Mouse (Mus musculus): ENCODE measurements around the gene Tcte1. TPM values are rescaled to one million over a fixed set of nuclear protein-coding genes. Genes with fewer than 3 reads are reported as not detected.

Tcte1 gene
- total RNA-seq, 2 experiments from 2014 or later, result not detected

DNA sequence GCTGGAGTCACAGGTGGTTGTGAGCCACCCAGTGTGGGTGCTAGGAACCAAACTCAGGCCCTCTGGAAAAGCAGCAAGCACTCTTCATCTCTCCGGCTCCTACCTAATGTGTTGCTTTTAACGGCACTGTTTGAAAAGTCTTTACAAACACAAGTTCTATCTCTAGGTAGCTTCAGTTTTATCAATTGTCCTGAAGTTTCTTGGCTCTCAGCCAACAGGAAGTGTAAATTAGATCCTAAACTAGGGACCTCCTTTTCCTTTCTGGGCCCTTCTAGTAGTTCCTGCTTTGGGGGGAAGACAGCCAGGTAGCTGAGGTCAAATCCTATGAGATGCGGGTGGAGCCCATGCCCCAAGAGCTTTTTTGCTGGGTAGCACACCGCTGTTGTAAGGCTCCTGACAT is 12.4 kb upstream of the Tcte1 start:
- DNase-seq, result no peak
- intact Hi-C loops (cut with DNase I), result no loop called here

DNA sequence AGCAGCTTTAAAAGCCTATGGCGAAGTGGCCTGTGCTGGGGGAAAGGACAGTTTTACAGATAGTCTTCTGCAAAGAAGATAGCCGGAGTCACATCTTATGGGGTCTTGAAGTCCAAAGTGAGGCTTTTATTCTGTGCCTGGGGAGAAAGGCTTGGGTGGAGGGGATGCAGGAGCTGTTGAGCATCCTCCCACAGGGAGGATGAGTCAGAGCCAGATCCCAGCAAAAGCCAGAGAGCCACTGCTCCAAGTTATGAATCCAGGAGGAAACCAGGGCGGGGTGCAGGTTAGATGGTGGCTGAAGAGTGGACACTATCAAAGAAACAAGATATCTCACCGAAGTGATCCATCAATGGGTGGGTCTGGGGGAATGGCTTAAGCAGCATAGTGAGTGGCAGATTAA is 11.5 kb upstream of the Tcte1 start:
- intact Hi-C loops (cut with DNase I), result no loop called here

DNA sequence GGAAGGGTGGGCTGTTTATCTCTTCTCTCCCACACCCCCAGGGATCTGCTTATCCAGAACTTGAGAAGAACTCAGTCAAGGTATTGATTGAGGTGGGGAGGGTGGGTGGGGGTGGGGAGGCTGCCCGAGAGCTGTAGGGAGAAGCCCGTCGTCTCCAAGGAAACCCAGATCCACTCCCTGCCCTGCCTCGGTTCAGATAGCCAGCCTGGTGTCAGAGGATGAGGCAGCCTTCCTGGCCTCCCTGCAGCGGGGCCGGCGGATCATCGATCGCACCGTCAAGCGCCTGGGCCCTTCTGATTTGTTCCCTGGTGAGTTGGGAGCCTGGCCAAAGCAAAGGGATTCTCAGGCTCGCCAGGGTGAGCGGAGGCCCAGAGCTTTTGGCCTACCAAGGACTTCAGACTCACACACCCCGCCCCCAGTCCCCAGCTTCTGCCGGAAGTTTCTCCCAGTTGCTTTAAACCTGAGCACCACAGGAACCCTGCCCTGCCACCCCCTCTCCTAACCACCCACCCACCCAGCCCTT is 8.0 kb upstream of the Tcte1 start:
- DNase-seq, result no peak
- intact Hi-C loops (cut with DNase I), result loop anchor here (5.0 kb wide), 1 partner anchor 127 kb away; no protein-coding TSS in a partner anchor

More for the DNA sequence above, 11.5 kb upstream of the Tcte1 start:
- no peak for DNase-seq

DNA sequence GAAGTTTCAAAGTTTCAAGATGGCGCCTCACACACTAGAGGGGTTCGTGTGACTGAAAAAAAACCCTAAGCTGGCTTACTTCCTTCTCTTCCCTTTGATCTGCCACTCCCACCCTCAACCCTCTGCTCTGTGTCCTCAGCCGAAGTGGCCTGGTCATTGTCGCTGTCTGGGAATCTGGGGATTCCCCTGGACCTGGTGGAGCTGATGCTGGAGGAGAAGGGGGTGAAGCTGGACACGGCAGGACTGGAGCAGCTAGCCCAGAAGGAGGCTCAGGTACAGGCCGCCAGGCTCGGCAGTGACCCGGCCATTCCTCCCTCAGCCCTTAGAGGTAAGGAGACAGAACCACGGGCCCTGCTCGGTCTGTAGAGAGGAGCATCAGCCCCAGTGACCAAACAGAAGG is 7.4 kb upstream of the Tcte1 start:
- DNase-seq, result no peak
- intact Hi-C loops (cut with DNase I), result loop anchor here (2.0 to 5.0 kb wide), 2 partner anchors 37 to 126 kb away; no protein-coding TSS in a partner anchor

DNA sequence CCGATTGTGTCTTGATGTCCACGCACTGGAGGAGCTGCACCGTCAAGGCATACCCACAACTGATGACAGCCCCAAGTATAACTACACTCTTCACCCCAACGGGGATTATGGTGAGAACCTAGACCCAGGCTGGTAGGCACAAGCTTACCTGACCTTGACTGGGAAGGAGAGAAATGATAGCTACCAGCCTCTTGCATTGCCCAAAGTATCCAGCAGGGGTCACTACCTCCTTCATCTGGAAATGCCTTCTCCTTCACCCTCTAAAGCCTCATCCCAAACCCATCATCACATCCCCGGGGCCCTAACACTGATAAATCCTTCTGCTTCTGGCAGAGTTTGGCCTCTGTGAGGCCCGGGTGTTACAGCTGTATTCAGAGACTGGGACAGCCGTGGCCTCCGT is 6.7 kb upstream of the Tcte1 start:
- peak; percentile 58 to 61 for DNase-seq
- intact Hi-C loops (cut with DNase I), result loop anchor here (2.0 to 5.0 kb wide), 2 partner anchors 36 to 126 kb away; no protein-coding TSS in a partner anchor

DNA sequence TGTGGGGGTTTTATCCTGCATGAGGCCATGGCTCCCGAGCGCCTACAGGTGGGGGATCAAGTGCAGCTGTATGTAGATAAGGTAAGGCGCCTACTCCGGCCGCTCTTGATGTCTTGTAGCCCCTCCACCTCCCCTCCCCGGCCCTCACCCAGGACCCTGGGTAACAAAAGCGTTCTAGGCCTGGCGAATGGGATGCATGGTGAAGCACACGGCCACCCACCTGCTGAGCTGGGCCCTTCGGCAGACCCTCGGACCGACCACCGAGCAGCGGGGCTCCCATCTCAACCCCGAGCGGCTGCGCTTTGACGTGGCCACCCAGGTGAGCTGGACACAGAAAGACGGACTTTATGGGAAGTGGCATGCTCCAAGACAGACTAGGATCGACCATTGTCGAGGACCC is 6.1 kb upstream of the Tcte1 start:
- intact Hi-C loops (cut with DNase I), result loop anchor here (2.0 to 5.0 kb wide), 2 partner anchors 36 to 125 kb away; no protein-coding TSS in a partner anchor

DNA sequence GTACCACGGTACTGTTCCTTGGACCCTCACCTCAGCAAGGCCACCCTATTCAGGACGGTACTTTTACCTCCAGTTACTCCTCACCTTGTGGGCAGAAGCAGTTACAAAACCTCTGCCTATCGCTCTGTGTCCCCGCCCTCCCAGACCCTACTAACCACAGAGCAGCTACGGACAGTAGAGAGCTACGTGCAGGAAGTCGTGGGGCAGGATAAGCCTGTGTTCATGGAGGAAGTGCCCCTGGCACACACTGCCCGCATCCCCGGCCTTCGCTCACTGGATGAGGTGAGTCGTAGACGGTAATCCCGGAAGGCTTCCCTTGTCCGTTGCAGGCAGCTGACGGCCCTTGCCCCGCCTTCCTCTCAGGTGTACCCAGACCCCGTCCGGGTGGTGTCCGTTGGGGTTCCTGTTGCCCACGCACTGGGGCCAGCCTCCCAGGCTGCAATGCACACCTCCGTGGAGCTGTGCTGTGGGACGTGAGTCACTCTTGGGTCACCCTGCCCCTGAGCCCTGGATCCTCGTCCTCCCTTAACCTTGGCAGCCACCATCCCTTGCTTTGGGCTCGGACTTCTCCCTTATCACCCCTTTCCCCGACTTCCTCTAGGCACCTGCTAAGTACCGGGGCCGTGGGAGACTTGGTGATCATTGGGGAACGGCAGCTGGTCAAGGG is 5.6 kb upstream of the Tcte1 start:
- intact Hi-C loops (cut with DNase I), result loop anchor here (2.0 to 5.0 kb wide), 2 partner anchors 35 to 125 kb away; no protein-coding TSS in a partner anchor
- no peak for DNase-seq

More for the DNA sequence above, 6.1 kb upstream of the Tcte1 start:
- DNase-seq, result no peak

DNA sequence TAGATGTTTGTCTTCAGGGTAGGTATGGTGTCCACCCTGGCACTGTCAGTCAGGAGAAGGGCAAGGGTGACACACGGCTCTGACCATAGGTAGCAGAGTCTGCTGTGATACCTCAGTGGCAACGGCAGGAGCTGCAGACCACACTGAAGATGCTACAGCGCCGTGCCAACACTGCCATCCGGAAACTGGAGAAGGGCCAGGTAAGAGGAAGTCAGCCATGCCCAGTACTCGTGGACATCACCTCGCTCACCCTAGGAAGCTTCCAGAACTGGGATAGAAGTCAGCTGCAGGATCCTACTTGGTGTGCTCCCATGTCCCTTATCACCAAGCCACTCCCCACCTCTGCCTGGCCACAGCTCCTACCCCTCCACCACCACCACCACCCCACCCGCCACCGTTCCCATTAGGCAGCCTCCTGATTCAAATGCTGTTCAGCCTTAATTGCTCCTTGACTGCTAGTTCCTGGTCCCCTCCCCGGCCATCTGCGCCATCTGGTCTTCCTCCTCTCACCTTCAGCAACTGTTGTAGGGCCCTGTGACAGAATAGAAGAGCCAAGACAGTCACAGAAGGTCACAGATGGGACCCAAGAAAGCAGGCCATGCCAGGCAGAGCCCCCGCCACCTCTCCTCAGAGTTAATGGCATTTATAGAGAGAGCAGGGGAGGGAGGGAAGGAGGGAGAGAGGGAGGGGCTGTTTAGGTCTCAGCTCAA is 4.3 kb upstream of the Tcte1 start:
- intact Hi-C loops (cut with DNase I), result loop anchor here (5.0 kb wide), 1 partner anchor 123 kb away; no protein-coding TSS in a partner anchor
- no peak for DNase-seq

DNA sequence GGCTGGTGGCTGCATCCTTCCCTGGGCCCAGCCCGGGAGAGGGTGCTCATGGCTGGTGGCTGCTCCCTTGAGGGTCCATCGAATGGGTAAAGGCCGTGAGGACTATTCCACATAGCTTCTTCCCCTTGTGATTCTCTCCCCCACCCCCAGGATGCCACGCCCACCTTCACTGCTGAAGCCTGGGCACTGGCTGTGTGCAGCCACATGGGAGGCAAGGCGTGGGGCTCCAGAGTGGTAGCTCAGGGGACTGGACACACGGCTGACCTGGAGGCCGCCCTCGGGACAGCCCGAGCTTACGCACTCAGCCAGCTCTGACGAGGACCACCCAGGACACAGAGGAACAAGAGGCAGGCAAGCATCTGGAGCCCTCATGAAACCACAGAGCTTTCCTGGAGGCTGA is 3.1 kb upstream of the Tcte1 start:
- DNase-seq, result no peak
- intact Hi-C loops (cut with DNase I), result no loop called here

DNA sequence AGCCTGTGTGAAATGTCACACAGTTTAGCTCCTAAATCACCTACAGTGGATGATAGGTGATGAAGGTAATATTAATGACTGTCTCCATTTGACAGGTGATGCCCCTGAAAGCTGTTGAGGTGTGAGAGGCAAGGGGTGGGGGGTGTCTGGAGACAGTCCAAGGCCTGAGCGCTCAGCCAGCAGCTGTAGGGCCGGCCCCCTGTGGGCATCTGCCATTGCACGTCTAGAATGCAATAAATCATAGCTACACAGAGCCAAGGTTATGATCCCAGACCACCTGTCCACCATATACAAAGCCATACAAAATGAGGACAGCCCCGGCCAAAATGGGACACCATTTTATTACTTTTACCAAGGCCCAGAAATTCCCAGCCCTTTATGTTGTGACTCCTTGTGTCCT is 1.7 kb downstream of the Tcte1 start:
- intact Hi-C loops (cut with DNase I), result no loop called here

DNA sequence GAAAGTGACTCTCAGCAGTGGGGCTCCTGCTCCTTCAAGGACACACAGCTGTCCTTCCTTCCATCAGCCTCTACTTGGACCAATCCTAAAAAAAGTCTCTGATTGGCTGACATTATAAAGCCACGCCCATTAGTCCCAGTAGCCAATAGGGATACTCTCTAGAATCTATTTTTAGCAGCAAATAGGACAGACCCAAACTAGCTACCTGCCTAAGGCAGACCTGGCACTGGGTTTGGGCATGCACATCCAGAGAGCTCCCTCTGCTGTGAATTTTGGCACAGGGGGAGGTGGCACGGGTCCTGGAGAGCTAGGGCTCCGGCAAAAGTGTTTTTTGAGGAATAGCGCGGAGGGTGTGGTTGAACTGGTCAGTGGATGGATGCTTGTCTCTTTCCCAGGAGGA is 3.3 kb downstream of the Tcte1 start:
- DNase-seq, result no peak
- intact Hi-C loops (cut with DNase I), result no loop called here

More for the DNA sequence above, 1.7 kb downstream of the Tcte1 start:
- no peak for DNase-seq

DNA sequence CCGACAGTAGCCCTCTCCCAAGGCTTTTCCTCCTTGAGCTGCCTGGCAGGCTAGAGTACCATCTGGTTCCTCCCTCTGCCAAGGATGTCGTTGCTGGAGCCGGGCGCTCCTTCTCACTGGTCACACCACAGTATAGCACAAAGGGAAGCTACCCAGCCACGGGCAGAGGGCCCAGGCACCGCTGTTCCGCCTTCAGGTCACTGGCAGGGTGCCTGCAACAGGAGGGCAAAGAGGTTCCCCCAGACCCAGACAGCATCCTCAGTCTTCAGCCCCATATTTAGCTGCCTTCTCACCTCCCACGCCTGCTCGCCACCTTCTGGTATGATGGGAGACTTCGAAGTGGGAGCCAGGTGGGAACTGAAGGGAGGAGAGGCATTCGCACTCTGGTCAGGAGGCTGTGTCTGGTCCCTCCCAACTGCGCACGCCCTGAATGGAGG is 7.1 kb downstream of the Tcte1 start:
- no peak for DNase-seq
- intact Hi-C loops (cut with DNase I), result no loop called here

DNA sequence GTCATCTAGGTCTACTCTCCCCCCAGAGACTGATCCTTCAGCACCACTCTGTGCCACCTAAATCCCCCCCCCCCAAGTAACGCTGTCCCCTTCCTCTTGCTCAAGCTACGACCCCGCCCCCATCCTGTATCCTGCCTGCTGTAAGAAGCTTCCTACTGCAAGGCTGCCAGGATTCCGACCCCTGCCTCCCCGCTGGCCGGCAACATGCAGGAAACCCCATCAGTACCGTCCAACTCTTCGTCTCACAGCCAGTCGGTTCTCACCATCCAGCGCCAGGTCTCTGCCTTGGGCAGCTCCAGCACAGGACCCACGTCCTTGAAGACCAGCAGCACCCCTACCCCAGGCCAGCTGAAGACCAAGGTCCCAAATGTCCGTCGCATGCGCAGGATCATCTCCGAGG is 9.7 kb downstream of the Tcte1 start:
- DNase-seq, result no peak
- intact Hi-C loops (cut with DNase I), result no loop called here

DNA sequence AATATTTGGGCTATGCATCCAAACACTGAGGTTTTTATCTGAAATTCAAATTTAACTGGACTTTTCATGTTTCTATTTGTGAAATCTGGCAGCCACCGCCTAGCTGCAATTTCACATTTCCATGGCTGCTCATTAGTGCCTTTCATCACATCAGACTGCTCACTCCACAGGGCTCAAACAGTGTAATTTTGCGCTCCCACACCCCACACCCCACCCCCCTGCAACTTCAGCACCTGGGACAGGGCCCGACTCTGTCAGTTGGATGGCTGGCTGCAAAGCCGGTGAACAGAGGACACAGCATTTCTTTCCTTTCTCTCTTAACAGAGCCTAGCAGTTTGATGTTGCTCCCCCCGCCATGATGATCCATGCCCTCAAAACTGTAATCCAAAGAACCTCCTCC is 13.0 kb downstream of the Tcte1 start:
- DNase-seq, result no peak
- intact Hi-C loops (cut with DNase I), result no loop called here

DNA sequence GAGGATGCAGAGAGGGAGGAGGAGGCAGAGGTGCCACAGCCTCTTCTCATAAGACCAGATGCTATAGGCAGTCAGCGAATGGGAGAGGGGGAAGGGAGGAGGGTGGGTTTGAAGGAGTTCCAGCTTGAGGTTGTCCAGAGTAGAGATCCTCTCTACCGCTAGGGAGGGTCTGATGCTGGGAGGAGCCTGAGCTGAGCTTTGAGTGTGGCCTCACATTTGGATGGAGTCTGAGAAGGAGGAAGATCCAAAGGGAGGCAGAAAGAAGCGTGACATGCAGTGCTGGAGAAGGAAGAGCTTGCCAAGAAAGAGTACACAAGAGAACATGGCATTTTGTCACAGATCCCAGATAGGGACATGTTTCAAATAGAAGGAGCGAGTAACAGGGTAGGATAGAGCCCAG is 15.2 kb downstream of the Tcte1 start:
- intact Hi-C loops (cut with DNase I), result no loop called here
- no peak for DNase-seq

DNA sequence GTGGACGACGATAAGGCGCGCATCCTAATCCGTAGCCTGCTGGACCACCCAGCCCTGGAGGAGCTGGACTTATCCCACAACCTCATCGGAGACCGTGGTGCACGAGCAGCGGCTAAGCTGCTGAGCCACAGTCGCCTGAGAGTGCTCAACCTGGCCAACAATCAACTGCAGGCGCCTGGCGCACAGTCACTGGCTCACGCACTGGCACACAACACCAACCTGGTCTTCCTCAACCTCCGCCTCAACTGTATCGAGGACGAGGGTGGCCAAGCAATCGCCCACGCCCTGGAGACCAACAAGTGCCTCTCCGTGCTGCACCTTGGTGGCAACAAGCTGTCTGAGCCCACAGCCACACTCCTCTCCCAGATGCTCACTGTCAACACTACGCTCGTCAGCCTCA is 16.4 kb downstream of the Tcte1 start:
- DNase-seq, result no peak
- intact Hi-C loops (cut with DNase I), result no loop called here

DNA sequence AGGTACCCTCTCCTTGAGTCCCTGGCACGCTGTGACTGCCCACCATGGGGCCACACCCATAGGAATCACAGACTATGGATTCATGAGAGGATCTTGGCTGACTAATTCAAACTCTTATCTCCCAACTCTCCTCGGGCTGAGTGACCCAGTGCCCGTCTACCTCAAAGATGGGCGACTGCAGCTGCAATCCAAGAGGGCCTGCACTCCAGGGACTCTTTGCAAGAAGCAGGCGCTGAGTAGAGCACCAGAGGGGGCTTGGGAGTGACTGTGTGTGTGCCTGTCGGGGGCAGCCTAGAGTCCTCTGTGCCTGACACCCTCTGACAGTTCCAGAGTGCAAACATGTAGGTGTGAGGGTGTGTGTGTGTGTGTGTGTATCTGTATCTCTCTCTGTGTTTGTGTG is 18.9 kb downstream of the Tcte1 start:
- no peak for DNase-seq
- intact Hi-C loops (cut with DNase I), result no loop called here

DNA sequence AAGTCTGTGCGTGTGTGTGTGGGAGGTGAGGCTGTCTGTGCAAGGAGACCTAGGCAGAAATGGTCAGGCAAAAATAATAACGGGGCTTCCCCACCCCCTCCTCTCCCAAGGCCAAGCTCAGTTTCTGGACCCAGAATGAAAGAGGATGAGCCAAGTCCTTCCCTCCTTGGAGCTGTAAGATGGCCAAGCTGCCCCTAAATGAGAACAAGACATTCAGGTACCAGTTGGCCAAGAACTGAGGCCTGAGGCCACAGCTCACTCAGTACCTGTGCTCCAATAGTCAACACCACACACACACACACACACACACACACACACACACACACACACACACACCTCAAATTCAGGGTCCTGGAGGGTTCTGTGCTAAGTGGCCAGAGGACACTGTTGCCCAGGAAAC is 19.5 kb downstream of the Tcte1 start:
- intact Hi-C loops (cut with DNase I), result no loop called here
- DNase-seq, result no peak

DNA sequence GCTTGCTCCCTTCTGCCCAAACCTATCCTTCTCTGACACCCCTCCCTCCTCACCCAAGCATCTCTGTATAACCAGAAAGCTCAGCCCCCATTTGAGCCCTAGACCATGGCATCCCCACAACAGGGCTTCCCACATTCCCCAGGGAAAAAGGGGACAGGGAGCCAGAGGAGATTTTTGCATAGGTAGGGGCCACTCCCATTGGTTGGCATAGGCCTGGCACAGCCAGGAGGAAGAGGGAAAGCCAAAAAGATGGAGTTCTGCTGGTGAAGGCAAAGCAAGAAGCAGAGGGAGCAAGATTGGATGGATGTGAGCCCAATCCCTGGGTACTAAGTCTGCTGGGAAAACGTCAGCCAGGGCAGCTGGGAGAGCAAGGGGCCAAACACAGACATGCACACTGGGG is 19.9 kb downstream of the Tcte1 start:
- intact Hi-C loops (cut with DNase I), result no loop called here
- no peak for DNase-seq

DNA sequence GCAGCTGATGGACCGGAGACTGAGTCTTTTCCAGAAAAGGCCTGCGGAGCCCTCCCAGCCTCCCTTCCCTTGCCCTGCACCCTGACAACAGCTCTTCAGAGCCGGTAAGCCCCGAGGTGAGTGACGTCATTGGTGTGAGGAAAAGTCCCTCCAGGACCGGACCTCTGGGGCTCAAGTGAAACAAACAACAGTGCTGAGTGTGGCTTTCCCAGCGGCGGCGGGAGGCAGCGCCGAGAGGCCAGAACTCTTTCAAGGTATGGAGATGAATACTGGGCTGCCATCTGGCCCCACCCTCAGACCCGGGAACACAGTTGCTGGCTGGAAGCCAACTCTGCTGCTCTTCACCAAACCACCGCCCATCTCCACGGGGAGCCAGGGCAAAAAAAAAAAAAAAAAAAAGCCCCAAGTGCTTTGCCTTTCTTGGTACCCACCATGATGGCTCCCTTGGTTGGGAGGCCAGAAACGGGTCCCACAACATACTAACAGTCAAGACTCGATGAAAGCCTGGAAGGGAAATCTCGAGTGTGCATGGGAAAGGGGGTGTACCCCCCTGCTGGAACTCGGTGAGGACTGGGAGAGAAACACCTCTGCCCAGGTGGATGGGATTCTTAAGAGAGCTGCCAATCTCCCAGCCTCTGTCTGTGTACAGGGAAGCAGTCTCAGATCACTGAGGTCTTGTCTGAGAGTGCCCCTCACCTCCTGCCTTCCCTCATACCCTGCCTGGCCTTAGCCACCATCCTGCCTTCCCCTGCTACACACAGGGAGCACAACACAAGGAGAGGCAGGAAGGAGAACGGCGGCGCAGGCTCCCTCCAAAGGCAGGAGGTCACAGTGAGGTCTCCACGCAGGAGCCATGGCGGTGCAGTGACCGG is 21.0 kb downstream of the Tcte1 start:
- DNase-seq, result no peak
- intact Hi-C loops (cut with DNase I), result no loop called here

DNA sequence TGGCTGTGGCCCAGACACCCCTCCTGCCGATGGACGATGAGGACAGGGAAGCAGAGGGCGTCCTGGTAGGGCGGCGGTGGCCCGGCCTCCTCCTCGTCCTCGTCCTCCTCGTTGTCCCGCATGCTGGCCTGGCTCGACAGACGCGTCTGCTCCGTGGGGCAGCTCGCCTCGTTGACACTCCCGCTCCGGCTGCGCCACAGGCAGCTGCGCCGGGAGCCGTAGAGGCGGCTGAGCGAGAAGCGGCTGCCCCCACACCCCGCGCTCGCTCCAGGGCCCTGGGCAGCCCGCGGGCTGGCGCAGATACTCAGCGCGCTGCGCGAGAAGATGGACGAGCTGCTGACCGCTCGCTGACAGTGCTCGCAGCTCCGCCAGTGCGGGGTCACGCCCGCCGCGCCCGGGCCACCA is 21.6 kb downstream of the Tcte1 start:
- no peak for DNase-seq

More for the DNA sequence above, 21.6 kb downstream of the Tcte1 start:
- intact Hi-C loops (cut with DNase I), result no loop called here

Data from gastrocnemius, postnatal 36 days (tissue).